Mouse (Mus musculus): ENCODE measurements at regions not wholly inside any gene's neighbourhood (a gene's known extent, or its start where the extent isn't known, plus 50 kb on each side); places are given as distances from the start of the nearest gene placed in this dataset.

GRCm38 (mm10) chr8:112195880-112196279 is 181.0 kb upstream of the Gm6793 start:
- Histone ChIP-seq H3K27me3 (no peaks in the 10 kb centered on the region), H3K36me3 (no peaks in the 10 kb centered on the region), H3K9me3 (replicated peaks) (no peaks in the 10 kb centered on the region), H3K9ac (no peak overlapping the region), H3K4me2 (replicated peaks) (no peak overlapping the region), H3K4me3 (no peak overlapping the region), H3K27ac (no peak overlapping the region), H3K4me1 (no peaks in the 10 kb centered on the region)
- 89% methylated on average over 2 of the region's 2 CpGs for WGBS
- ATAC-seq (ENCODE audit: low FRiP score): no peak

- H3K4me3 ChIP-seq: no peak overlapping the region
- no peak overlapping the region for H3K27ac ChIP-seq
- ATAC-seq (ENCODE audit: low FRiP score): no peak
- no peaks in the 10 kb centered on the region for H3K4me1 ChIP-seq
- no peak overlapping the region for H3K4me2 ChIP-seq (replicated peaks)
- no peak overlapping the region for H3K9ac ChIP-seq
- H3K9me3 ChIP-seq (replicated peaks): no peaks in the 10 kb centered on the region
- H3K27me3 ChIP-seq: no peaks in the 10 kb centered on the region
- no peaks in the 10 kb centered on the region for H3K36me3 ChIP-seq
- WGBS: 80% methylated on average over 3 of the region's 3 CpGs
Measured at GRCm38 (mm10) chr8:112191846-112192245, 177.0 kb upstream of the Gm6793 start.

- H3K27ac ChIP-seq: no peak overlapping the region
- no peaks in the 10 kb centered on the region for H3K27me3 ChIP-seq
- H3K36me3 ChIP-seq: no peaks in the 10 kb centered on the region
- no peak overlapping the region for H3K4me3 ChIP-seq
- H3K9me3 ChIP-seq (replicated peaks): no peaks in the 10 kb centered on the region
- no peak for ATAC-seq (ENCODE audit: low FRiP score)
- H3K4me1 ChIP-seq: no peaks in the 10 kb centered on the region
- no peak overlapping the region for H3K9ac ChIP-seq
- H3K4me2 ChIP-seq (replicated peaks): no peak overlapping the region
- 17% methylated on average over 2 of the region's 2 CpGs for WGBS
Measured at GRCm38 (mm10) chr8:112189698-112190097, 174.9 kb upstream of the Gm6793 start.

DNA sequence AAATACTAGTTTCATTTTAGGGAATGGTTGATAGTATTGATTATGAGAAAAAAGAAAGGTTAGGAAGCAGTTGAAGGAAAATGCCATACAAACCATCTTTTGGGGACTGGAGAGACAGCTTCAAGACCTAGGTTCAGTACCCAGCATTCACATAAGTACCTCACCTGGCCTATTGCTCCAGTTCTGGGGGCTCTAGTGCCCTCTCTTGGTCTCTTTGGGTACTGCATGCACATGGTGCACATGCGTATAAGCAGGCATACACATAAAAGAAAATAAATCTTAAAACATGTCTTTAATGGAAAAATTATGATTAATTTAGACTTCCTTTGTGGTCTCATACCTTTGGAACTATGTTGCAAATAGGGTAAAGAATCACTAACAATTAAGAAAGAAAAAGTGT is 155.3 kb upstream of the Gm6793 start:
- no peak overlapping the region for H3K4me3 ChIP-seq
- no peaks in the 10 kb centered on the region; the same call in 1 of the 2 replicates for H3K9me3 ChIP-seq (replicated peaks)
- H3K4me2 ChIP-seq (replicated peaks): no peak overlapping the region
- no peak overlapping the region for H3K9ac ChIP-seq
- no peaks in the 10 kb centered on the region for H3K36me3 ChIP-seq
- 90% methylated on average over 1 of the region's 1 CpGs for WGBS
- ATAC-seq (ENCODE audit: low FRiP score): no peak
- H3K27ac ChIP-seq: no peak overlapping the region
- no peaks in the 10 kb centered on the region for H3K27me3 ChIP-seq
- no peaks in the 10 kb centered on the region for H3K4me1 ChIP-seq

DNA sequence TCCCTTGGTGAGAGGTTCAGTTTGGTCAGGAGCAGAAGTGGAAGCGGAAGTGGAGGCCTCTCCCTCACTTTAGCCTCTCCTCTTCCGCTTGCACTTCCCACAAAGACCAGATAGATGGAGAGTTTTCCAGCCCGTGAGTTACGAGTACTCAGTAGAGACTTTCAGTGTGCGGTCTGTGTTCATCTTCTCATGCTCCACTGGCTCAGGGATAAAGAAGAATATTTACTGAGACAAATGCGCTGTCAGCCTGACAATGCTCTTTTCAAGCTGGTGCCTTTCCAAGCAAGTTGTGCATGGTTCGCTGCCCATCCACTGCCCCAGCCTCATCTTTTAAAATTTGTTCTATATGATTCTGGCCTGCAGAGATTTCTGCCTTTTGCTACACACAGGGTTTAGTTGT is 141.8 kb upstream of the Gm6793 start:
- 28% methylated on average over 7 of the region's 7 CpGs for WGBS
- Histone ChIP-seq H3K36me3 (no peaks in the 10 kb centered on the region), H3K4me2 (replicated peaks) (no peak overlapping the region), H3K4me3 (no peak overlapping the region), H3K27ac (no peak overlapping the region), H3K4me1 (no peaks in the 10 kb centered on the region), H3K9me3 (replicated peaks) (no peaks in the 10 kb centered on the region), H3K9ac (no peak overlapping the region), H3K27me3 (no peaks in the 10 kb centered on the region)
- ATAC-seq (ENCODE audit: low FRiP score): no peak

DNA sequence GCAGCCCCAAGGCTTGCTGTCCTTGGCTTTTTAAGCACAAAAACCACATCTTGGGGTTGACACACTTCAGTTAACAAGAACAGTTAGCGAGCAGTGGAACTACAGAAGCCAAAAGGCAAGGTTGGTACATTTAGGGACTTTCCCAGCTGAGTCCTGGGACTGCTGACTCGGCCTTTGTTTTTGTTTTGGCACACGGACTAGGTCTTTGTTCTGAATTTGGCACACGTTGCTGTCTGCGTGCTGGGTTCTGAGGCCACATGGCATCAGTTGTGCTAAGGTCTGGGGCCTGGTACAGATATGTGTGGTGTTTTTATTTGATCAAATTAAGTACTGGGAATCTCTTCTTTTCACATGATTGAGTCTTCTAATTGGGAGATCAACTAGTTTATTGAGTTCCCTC is 124.1 kb upstream of the Gm6793 start:
- Histone ChIP-seq H3K36me3 (no peaks in the 10 kb centered on the region), H3K4me2 (replicated peaks) (no peak overlapping the region), H3K27me3 (no peaks in the 10 kb centered on the region), H3K4me1 (no peaks in the 10 kb centered on the region), H3K27ac (no peak overlapping the region), H3K9ac (no peak overlapping the region), H3K4me3 (no peak overlapping the region), H3K9me3 (replicated peaks) (0 out of 2 replicates have a peak, but pooled peaks cover 6% of the 10 kb centered on the region)
- 48% methylated on average over 5 of the region's 5 CpGs for WGBS
- peak; percentile 60 for ATAC-seq (ENCODE audit: low FRiP score)

DNA sequence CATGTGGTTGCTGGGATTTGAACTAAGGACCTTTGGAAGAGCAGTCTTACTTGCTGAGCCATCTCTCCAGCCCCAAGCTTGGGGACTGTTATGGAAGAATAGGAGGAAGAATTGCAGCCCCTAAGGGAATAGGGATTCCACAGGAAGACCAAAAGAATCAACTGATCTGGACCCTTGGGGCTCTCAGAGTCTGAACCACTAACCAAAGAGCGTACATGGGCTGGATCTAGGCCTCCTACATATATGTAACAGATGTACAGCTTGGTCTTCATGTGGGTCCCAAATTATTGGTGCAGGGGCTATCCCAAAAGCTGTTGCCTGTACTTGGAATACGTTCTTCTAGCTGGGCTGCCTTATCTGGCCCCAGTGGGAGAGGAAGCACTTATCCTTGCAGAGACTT is 115.4 kb upstream of the Gm6793 start:
- WGBS: 67% methylated on average over 2 of the region's 2 CpGs
- H3K36me3 ChIP-seq: no peaks in the 10 kb centered on the region

GRCm38 (mm10) chr8:112128833-112129518 is 114.1 kb upstream of the Gm6793 start:
- Histone ChIP-seq H3K36me3 (no peaks in the 10 kb centered on the region), H3K4me3 (no peak overlapping the region), H3K4me1 (no peaks in the 10 kb centered on the region), H3K27ac (no peak overlapping the region), H3K9ac (no peak overlapping the region), H3K27me3 (no peaks in the 10 kb centered on the region), H3K9me3 (replicated peaks) (no peaks in the 10 kb centered on the region; the same call in 1 of the 2 replicates), H3K4me2 (replicated peaks) (no peak overlapping the region)
- ATAC-seq (ENCODE audit: low FRiP score): no peak
- WGBS: 53% methylated on average over 14 of the region's 14 CpGs

More for the DNA sequence above, 115.4 kb upstream of the Gm6793 start:
- no peak overlapping the region for H3K27ac ChIP-seq
- H3K4me3 ChIP-seq: no peak overlapping the region
- ATAC-seq (ENCODE audit: low FRiP score): no peak
- no peak overlapping the region for H3K9ac ChIP-seq
- no peak overlapping the region for H3K4me2 ChIP-seq (replicated peaks)
- no peaks in the 10 kb centered on the region for H3K4me1 ChIP-seq
- H3K27me3 ChIP-seq: no peaks in the 10 kb centered on the region
- H3K9me3 ChIP-seq (replicated peaks): no peaks in the 10 kb centered on the region; the same call in 1 of the 2 replicates

GRCm38 (mm10) chr8:112111950-112112349 is 97.1 kb upstream of the Gm6793 start:
- no peak for ATAC-seq (ENCODE audit: low FRiP score)
- 83% methylated on average over 2 of the region's 2 CpGs for WGBS
- no peak overlapping the region for H3K4me3 ChIP-seq

DNA sequence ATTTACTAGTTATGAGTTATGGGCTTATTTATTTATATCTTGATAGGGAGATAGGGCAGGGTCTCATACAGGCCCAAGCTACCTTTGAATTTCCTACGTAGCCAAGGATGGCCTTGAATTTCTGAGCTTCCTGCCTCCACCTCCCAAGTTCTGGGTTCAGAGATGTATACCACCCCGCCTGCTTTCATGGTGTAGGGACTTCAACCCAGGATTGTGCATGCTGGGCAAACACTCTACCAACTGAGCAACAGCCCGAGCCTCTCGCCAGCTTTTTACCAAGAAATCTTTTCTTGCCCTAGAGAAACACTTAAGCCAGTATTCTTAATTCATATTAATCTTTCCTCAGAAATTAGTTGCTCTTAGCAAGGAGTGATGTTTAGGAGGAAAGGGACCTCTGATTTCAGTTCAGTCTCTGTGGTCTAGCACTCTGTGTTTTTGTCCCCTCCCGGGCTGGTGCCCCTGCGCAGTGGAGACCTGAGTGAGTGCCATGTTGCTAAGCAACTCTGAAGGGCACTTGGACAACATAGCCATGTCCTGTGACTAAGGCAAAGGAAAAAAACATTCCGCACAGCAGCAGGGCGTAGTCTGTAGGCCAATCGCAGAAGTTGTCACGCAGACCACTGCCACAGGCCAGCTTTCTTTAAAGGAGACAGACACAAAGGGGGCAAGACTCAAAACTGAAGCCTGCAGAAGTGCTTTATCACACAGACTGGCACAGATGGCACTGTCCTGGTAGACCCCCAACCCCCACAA is 83.2 kb upstream of the Gm6793 start:
- Histone ChIP-seq H3K36me3 (no peaks in the 10 kb centered on the region), H3K9ac (no peak overlapping the region), H3K27ac (peak overlapping the region; percentile 40; the same call in 1 of the 2 replicates), H3K27me3 (no peaks in the 10 kb centered on the region), H3K4me2 (replicated peaks) (no peak overlapping the region), H3K4me3 (no peak overlapping the region), H3K9me3 (replicated peaks) (no peaks in the 10 kb centered on the region), H3K4me1 (peaks cover 6% of the 10 kb centered on the region; the same call in 1 of the 2 replicates)
- 59% methylated on average over 10 of the region's 10 CpGs for WGBS
- peak; percentile 91 for ATAC-seq (ENCODE audit: low FRiP score)

More at GRCm38 (mm10) chr8:112111950-112112349, 97.1 kb upstream of the Gm6793 start:
- Histone ChIP-seq H3K27me3 (no peaks in the 10 kb centered on the region), H3K4me2 (replicated peaks) (no peak overlapping the region), H3K4me1 (no peaks in the 10 kb centered on the region), H3K36me3 (no peaks in the 10 kb centered on the region), H3K9me3 (replicated peaks) (no peaks in the 10 kb centered on the region), H3K27ac (no peak overlapping the region), H3K9ac (no peak overlapping the region)

- Histone ChIP-seq H3K4me2 (replicated peaks) (no peak overlapping the region), H3K4me1 (peaks cover 12% of the 10 kb centered on the region; the same call in 1 of the 2 replicates), H3K9ac (no peak overlapping the region), H3K27me3 (no peaks in the 10 kb centered on the region), H3K36me3 (no peaks in the 10 kb centered on the region), H3K9me3 (replicated peaks) (no peaks in the 10 kb centered on the region), H3K4me3 (no peak overlapping the region), H3K27ac (no peak overlapping the region)
- no peak for ATAC-seq (ENCODE audit: low FRiP score)
- 84% methylated on average over 2 of the region's 2 CpGs for WGBS
Measured at GRCm38 (mm10) chr8:112094881-112095280, 80.0 kb upstream of the Gm6793 start.

DNA sequence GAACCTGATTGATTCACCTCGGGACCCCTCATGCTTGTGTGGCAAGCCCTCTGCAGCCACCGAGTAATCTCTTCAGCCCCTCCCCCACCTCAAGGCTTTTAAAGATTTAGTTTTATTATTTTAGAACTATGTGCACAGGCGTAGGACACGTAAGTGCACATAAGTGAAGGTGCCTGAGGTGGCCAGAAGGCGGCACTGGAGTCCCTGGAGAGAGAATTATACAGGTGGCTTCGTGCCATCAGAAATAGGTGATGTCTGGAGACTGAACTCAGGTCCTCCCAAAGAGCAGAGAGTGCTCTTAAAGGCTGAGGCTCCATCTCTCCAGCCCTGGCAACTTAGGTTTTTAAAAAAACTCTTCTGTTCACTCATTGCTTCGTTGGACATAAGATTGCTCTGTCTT is 78.7 kb upstream of the Gm6793 start:
- ATAC-seq (ENCODE audit: low FRiP score): no peak
- no peak overlapping the region for H3K4me2 ChIP-seq (replicated peaks)
- H3K27me3 ChIP-seq: no peaks in the 10 kb centered on the region
- peaks cover 10% of the 10 kb centered on the region; the same call in 1 of the 2 replicates for H3K4me1 ChIP-seq
- H3K4me3 ChIP-seq: no peak overlapping the region
- no peak overlapping the region for H3K27ac ChIP-seq
- no peaks in the 10 kb centered on the region for H3K36me3 ChIP-seq
- no peak overlapping the region for H3K9ac ChIP-seq
- H3K9me3 ChIP-seq (replicated peaks): no peaks in the 10 kb centered on the region
- 57% methylated on average over 7 of the region's 7 CpGs for WGBS

Measured in hindbrain, embryonic 12.5 days (tissue).